Mouse (Mus musculus) limb, embryonic 14.5 days (tissue): ENCODE measurements around the gene Nsf. TPM values are rescaled to one million over a fixed set of nuclear protein-coding genes. Genes with fewer than 3 reads are reported as not detected.

Experiments
- ATAC-seq: fragments of 200-750 bp; cut with Nextera tagmentation; 2 replicates; pipeline ENCODE4 v1.8.0; 2017; ENCODE audit warnings: low read depth, moderate number of reproducible peaks, moderate TSS enrichment; ENCODE audit not compliant: low FRiP score
- DNase-seq: peaks from one replicate; pipeline ENCODE4 v3.0.0-alpha.2; 2015; ENCODE audit warnings: low spot score
- H3K27ac ChIP-seq: fragments of 300-500 bp; sonication (generic); replicated peaks from 2 replicates; pipeline ENCODE4 v1.5.1; 2014; ENCODE audit warnings: low read depth, mild to moderate bottlenecking, low read length, moderate library complexity, mixed read lengths
- H3K27me3 ChIP-seq: fragments of 300-500 bp; sonication (generic); 2 replicates; pipeline ENCODE4 v1.6.1; 2014; ENCODE audit warnings: low read length, mixed read lengths; ENCODE audit not compliant: control insufficient read depth, insufficient read depth
- H3K36me3 ChIP-seq: fragments of 300-500 bp; sonication (generic); 2 replicates; pipeline ENCODE4 v1.6.1; 2014; ENCODE audit warnings: mild to moderate bottlenecking, low read length, moderate library complexity, mixed read lengths; ENCODE audit not compliant: control insufficient read depth, insufficient read depth
- H3K4me1 ChIP-seq: fragments of 300-500 bp; sonication (generic); 2 replicates; pipeline ENCODE4 v1.6.1; 2014; ENCODE audit warnings: antibody characterized with exemption, low read length, mixed read lengths; ENCODE audit not compliant: control insufficient read depth, insufficient read depth
- H3K4me2 ChIP-seq: fragments of 300-500 bp; sonication (generic); replicated peaks from 2 replicates; pipeline ENCODE4 v1.6.1; 2014; ENCODE audit warnings: low read depth, mild to moderate bottlenecking, low read length, moderate library complexity; ENCODE audit not compliant: severe bottlenecking
- H3K4me3 ChIP-seq: fragments of 300-500 bp; sonication (generic); replicated peaks from 2 replicates; pipeline ENCODE4 v1.5.1; 2014; ENCODE audit warnings: low read length
- H3K9ac ChIP-seq: fragments of 300-500 bp; sonication (generic); 2 replicates; pipeline ENCODE4 v1.6.1; 2014; ENCODE audit warnings: mild to moderate bottlenecking, low read depth, low read length, moderate library complexity; ENCODE audit not compliant: severe bottlenecking
- H3K9me3 ChIP-seq: fragments of 300-500 bp; sonication (generic); 2 replicates; pipeline ENCODE4 v1.6.1; 2016; ENCODE audit warnings: low read length; ENCODE audit not compliant: control insufficient read depth
- POLR2A ChIP-seq: fragments of 200-500 bp; IDR thresholded peaks from 2 replicates; pipeline ENCODE4 v1.8.0; 2012; ENCODE audit warnings: inconsistent platforms, mild to moderate bottlenecking, moderate library complexity, borderline replicate concordance; ENCODE audit not compliant: insufficient read depth, insufficient read length; ENCODE audit errors: extremely low read depth
- WGBS: fragments of 180-500 bp; shearing (Covaris S2); extraction: QIAGEN DNeasy Blood & Tissue Kit; methylation state at CpG from one replicate; pipeline ENCODE4 v1.1.7; 2014; 5-methylcytosine and 5-hydroxymethylcytosine counted together
- polyA plus RNA-seq, 2 experiments: library from polyadenylated mRNA; depleted of rRNA in 1 of 2; stranded (reverse) in 1 of 2; unstranded in 1 of 2; fragments of >200 nt; fragmentation: Nextera tagmentation in 1 of 2; extraction: Ambion mirVana in 1 of 2; gene quantifications; 2 replicates each; pipeline versions ENCODE4 v1.2.1 to v1.2.3; 2012 to 2014

Gene Nsf
- polyA plus RNA-seq (2012; rRNA removed) (33.5 and 39.7 TPM in 2 replicates), polyA plus RNA-seq (2014; fragmentation: Nextera tagmentation; extraction: Ambion mirVana) (43.6 and 44.9 TPM in 2 replicates)

DNA sequence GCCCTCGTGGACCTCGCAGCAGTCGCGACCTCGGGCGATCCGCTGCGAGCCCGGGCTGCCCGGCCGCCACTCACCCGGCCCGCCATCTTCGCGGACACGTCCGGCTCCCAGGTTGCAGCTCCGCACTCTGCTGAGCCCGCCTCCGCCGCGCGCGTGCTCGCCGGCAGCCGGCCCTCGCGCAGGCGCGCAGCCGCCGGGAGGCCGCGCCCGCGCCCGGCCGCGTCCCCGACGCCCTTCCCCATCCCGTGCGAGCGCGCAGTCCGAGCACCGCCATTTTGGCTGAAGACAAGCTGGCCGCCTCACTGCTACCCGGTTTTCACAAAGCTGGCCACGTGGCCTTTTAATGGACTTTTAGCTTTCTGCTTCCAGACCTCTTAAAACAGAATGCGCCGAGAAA, at the start of gene Nsf:
Gene Nsf, minus strand, starts transcription at position 161 of the 397 bp plus-strand sequence.
- H3K27me3 ChIP-seq: no peaks in the 10 kb centered on the region
- peak; percentile 94 for ATAC-seq
- no peaks in the 10 kb centered on the region for H3K36me3 ChIP-seq
- peak within 1 kb of the TSS; percentile 89 for H3K9ac ChIP-seq
- peak within 1 kb of the TSS; percentile 91 for H3K4me3 ChIP-seq
- 0 out of 2 replicates have a peak within 1 kb of the TSS, but pooled peaks have one; percentile 35 for H3K27ac ChIP-seq
- peaks cover 10% of the 10 kb centered on the region for H3K4me1 ChIP-seq
- WGBS: under 1% methylated on average over 35 of the region's 53 CpGs
- H3K4me2 ChIP-seq: peak within 1 kb of the TSS; percentile 85
- peak; percentile 60; the same call in 1 of the 2 replicates for TF ChIP-seq POLR2A
- peak; percentile 83 for DNase-seq
- H3K9me3 ChIP-seq: no peaks in the 10 kb centered on the region

GRCm38 (mm10) chr11:104003397-104003796, 49.5 kb upstream of the Nsf start:
- no peak for TF ChIP-seq POLR2A
- H3K4me1 ChIP-seq: no peaks in the 10 kb centered on the region
- no peak overlapping the region for H3K9ac ChIP-seq
- H3K9me3 ChIP-seq: no peaks in the 10 kb centered on the region
- DNase-seq (no peak), ATAC-seq (no peak)
- H3K36me3 ChIP-seq: no peaks in the 10 kb centered on the region
- 83% methylated on average over 9 of the region's 9 CpGs for WGBS
- no peak overlapping the region for H3K4me2 ChIP-seq
- no peaks in the 10 kb centered on the region for H3K27me3 ChIP-seq
- no peak overlapping the region for H3K4me3 ChIP-seq
- H3K27ac ChIP-seq: no peak overlapping the region

- no peak for DNase-seq
- Histone ChIP-seq H3K36me3 (no peaks in the 10 kb centered on the region), H3K9ac (no peak overlapping the region), H3K4me3 (no peak overlapping the region), H3K4me1 (no peaks in the 10 kb centered on the region), H3K4me2 (no peak overlapping the region), H3K27me3 (no peaks in the 10 kb centered on the region), H3K9me3 (no peaks in the 10 kb centered on the region), H3K27ac (no peak overlapping the region)
- no peak for ATAC-seq
- TF ChIP-seq POLR2A: no peak
- 79% methylated on average over 5 of the region's 5 CpGs for WGBS
Measured at GRCm38 (mm10) chr11:104002191-104002590, 48.3 kb upstream of the Nsf start.

DNA sequence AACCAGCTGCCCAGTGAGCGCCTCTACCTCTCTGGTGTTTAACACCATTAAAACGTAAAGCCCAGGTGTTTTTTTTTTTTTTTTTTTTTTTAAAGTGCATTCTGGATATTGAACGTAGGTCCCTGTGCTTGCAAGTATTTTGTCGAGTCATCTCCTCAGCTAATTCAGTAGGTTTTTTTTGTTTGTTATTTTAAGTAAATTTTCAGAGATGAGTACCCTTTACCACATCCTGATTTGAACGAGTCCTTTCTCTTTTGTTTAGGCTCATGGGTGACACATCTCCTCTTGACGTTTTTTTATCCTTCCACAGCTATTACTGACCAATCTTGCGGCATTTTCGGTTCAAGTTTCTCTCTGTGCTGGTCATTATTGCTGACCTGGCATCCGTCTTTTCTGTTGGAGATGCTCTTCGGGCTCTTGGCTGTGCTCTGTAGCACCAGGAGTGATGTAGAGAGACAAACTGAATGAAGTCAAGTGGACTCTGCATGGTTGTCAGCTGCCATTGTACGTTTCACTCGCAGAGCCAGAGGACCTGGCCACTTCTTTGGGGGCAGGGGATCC, 47.6 kb upstream of the Nsf start:
- WGBS: 76% methylated on average over 12 of the region's 12 CpGs
- H3K4me2 ChIP-seq: no peak overlapping the region
- H3K4me3 ChIP-seq: no peak overlapping the region
- H3K9ac ChIP-seq: no peak overlapping the region
- no peak for TF ChIP-seq POLR2A
- H3K36me3 ChIP-seq: no peaks in the 10 kb centered on the region
- no peak for DNase-seq
- H3K9me3 ChIP-seq: no peaks in the 10 kb centered on the region
- ATAC-seq: no peak
- no peak overlapping the region for H3K27ac ChIP-seq
- no peaks in the 10 kb centered on the region for H3K4me1 ChIP-seq
- H3K27me3 ChIP-seq: no peaks in the 10 kb centered on the region

DNA sequence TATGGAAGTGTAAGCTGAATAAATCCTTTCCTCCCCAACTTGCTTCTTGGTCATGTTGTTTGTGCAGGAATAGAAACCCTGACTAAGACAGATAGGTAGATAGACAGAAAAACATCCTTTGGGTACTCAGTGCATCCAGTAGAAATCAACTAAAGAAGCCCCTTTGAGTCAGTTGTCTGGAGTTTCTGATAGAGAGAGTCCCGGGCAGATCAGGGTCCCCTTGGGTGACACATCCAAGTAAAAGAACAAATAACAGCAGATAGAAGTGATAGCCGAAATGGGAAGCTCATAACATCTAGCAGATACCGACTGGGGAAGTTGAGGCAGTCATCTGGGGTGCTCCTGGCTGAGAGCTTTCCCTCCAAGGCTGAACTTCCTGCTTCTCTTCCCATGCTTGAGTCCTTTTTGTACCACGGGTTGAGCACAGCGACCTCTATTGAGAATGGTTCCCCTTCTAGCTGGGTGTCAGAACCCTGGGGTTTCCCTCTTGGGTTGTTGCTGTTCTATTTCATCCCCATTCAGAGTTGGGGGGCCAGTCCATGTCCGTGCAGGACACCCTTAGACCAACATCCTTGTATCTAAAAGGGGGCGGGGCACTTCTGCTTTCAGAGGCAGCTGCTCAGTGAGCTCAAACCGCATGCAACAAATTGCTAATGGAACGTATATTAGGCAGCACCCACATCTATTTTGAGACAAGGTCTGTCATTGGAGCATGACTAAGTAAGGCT, 47.0 kb upstream of the Nsf start:
- Histone ChIP-seq H3K27me3 (no peaks in the 10 kb centered on the region), H3K27ac (no peak overlapping the region), H3K4me1 (no peaks in the 10 kb centered on the region), H3K9ac (no peak overlapping the region), H3K9me3 (no peaks in the 10 kb centered on the region), H3K4me2 (no peak overlapping the region), H3K4me3 (no peak overlapping the region), H3K36me3 (no peaks in the 10 kb centered on the region)
- WGBS: 70% methylated on average over 9 of the region's 9 CpGs
- DNase-seq (no peak), ATAC-seq (no peak)
- no peak for TF ChIP-seq POLR2A
